Mouse (Mus musculus): ENCODE measurements at regions not wholly inside any gene's neighbourhood (a gene's known extent, or its start where the extent isn't known, plus 50 kb on each side); places are given as distances from the start of the nearest gene placed in this dataset.

- Histone ChIP-seq H3K79me2 (replicated peaks; ENCODE audit: control insufficient read depth, extremely low read depth, insufficient read depth, poor library complexity, severe bottlenecking) (no peaks in the 10 kb centered on the region), H3K4me2 (ENCODE audit: insufficient read depth, low read depth, poor library complexity, severe bottlenecking) (no peak overlapping the region), H3K9ac (ENCODE audit: insufficient read depth, low read depth) (no peak overlapping the region), H3K4me3 (replicated peaks in 1 of 3; ENCODE audit: low read depth in 2 of 3, low read length in 2 of 3, poor library complexity in 1 of 3) (no peak overlapping the region), H3K27me3 (replicated peaks) (no peaks in the 10 kb centered on the region), H3K9me3 (replicated peaks; ENCODE audit: low read length) (no peaks in the 10 kb centered on the region), H3K36me3 (replicated peaks in 1 of 2; ENCODE audit: control insufficient read depth in 1 of 2, insufficient read depth in 1 of 2, low read length in 1 of 2) (no peaks in the 10 kb centered on the region), H3K4me1 (ENCODE audit: control insufficient read depth in 1 of 2, insufficient read depth in 2 of 2) (peaks cover 5 to 7% of the 10 kb centered on the region in 2 experiments), H3K27ac (ENCODE audit: insufficient read depth, low read depth) (no peak overlapping the region)
- no peak for DNase-seq (ENCODE audit: extremely low read depth)
- TF ChIP-seq JUND (conservative IDR thresholded peaks at IDR 0.05; ENCODE audit: low read depth, low read length) (no peak), BHLHE40 (IDR thresholded peaks at IDR 0.05; ENCODE audit: low read depth, low read length) (no peak), GABPA (IDR thresholded peaks at IDR 0.05; ENCODE audit: insufficient replicate concordance, low read depth, low read length) (no peak), MXI1 (IDR thresholded peaks at IDR 0.05; ENCODE audit: low read depth, low read length) (no peak), UBTF (IDR thresholded peaks at IDR 0.05; ENCODE audit: low read depth, low read length) (no peak), EP300 (IDR thresholded peaks at IDR 0.05; ENCODE audit: low read length) (no peak), MAFK (IDR thresholded peaks at IDR 0.05; ENCODE audit: insufficient replicate concordance, low read length) (no peak), ZNF384 (IDR thresholded peaks at IDR 0.05; ENCODE audit: low read depth, low read length) (no peak), PAX5 (IDR thresholded peaks at IDR 0.05; ENCODE audit: low read length) (no peak), POLR2AphosphoS2 (IDR thresholded peaks at IDR 0.05; ENCODE audit: low read depth, low read length) (no peak), TBP (conservative IDR thresholded peaks at IDR 0.05; ENCODE audit: low read depth, low read length) (no peak), USF2 (conservative IDR thresholded peaks at IDR 0.05; ENCODE audit: low read depth, low read length) (no peak)
- dilution Hi-C loops (cut with MboI; ENCODE audit: extremely low pct_ligation_motif_present, extremely low pct_unique_long_range_greater_than_20kb, low sequenced_read_pairs): no loop called here
- in situ Hi-C loops (cut with MboI; ENCODE audit: low pct_ligation_motif_present, low pct_unique_long_range_greater_than_20kb, low sequenced_read_pairs): no loop called here
Measured at GRCm38 (mm10) chr3:21557963-21558441, 518.5 kb upstream of the Tbl1xr1 start.

- Histone ChIP-seq H3K27ac (ENCODE audit: insufficient read depth, low read depth) (no peak overlapping the region), H3K4me3 (replicated peaks in 1 of 3; ENCODE audit: low read depth in 2 of 3, low read length in 2 of 3, poor library complexity in 1 of 3) (no peak overlapping the region), H3K4me1 (ENCODE audit: control insufficient read depth in 1 of 2, insufficient read depth in 2 of 2) (peaks cover 8 to 26% of the 10 kb centered on the region in 2 experiments), H3K27me3 (replicated peaks) (no peaks in the 10 kb centered on the region), H3K9ac (ENCODE audit: insufficient read depth, low read depth) (no peak overlapping the region), H3K4me2 (ENCODE audit: insufficient read depth, low read depth, poor library complexity, severe bottlenecking) (peak overlapping the region; percentile 49; the same call in 1 of the 2 replicates), H3K36me3 (replicated peaks in 1 of 2; ENCODE audit: control insufficient read depth in 1 of 2, insufficient read depth in 1 of 2, low read length in 1 of 2) (no peaks in the 10 kb centered on the region), H3K9me3 (replicated peaks; ENCODE audit: low read length) (no peaks in the 10 kb centered on the region), H3K79me2 (replicated peaks; ENCODE audit: control insufficient read depth, extremely low read depth, insufficient read depth, poor library complexity, severe bottlenecking) (no peaks in the 10 kb centered on the region)
- peak; percentile 61 for DNase-seq (ENCODE audit: extremely low read depth)
- in situ Hi-C loops (cut with MboI; ENCODE audit: low pct_ligation_motif_present, low pct_unique_long_range_greater_than_20kb, low sequenced_read_pairs) (no loop called here), dilution Hi-C loops (cut with MboI; ENCODE audit: extremely low pct_ligation_motif_present, extremely low pct_unique_long_range_greater_than_20kb, low sequenced_read_pairs) (no loop called here)
- no peak for TF ChIP-seq NRF1 (IDR thresholded peaks at IDR 0.05; ENCODE audit: low read depth, low read length)
- TF ChIP-seq MYC (IDR thresholded peaks at IDR 0.05; ENCODE audit: low read depth, low read length): no peak
- TF ChIP-seq EP300 (IDR thresholded peaks at IDR 0.05; ENCODE audit: low read length): peak; percentile 87
- peak; percentile 44 for TF ChIP-seq ETS1 (conservative IDR thresholded peaks at IDR 0.05; ENCODE audit: low read depth, low read length)
- TF ChIP-seq E2F4 (IDR thresholded peaks at IDR 0.05; ENCODE audit: insufficient replicate concordance, low read depth, low read length): no peak
- no peak for TF ChIP-seq MAX (IDR thresholded peaks at IDR 0.05; ENCODE audit: low read length)
- no peak for TF ChIP-seq TCF12 (IDR thresholded peaks at IDR 0.05; ENCODE audit: low read depth, low read length)
- TF ChIP-seq UBTF (IDR thresholded peaks at IDR 0.05; ENCODE audit: low read depth, low read length): no peak
- no peak for TF ChIP-seq ELF1 (IDR thresholded peaks at IDR 0.05; ENCODE audit: low read depth, low read length)
- TF ChIP-seq BHLHE40 (IDR thresholded peaks at IDR 0.05; ENCODE audit: low read depth, low read length): peak; percentile 48
- no peak for TF ChIP-seq RCOR1 (conservative IDR thresholded peaks at IDR 0.05; ENCODE audit: low read depth, low read length)
- no peak for TF ChIP-seq ZKSCAN1 (IDR thresholded peaks at IDR 0.05; ENCODE audit: borderline replicate concordance, low read depth, low read length)
- TF ChIP-seq IRF4 (IDR thresholded peaks at IDR 0.05; ENCODE audit: low read depth, low read length): peak; percentile 52; the same call in 1 of the 2 replicates
- TF ChIP-seq PAX5 (IDR thresholded peaks at IDR 0.05; ENCODE audit: low read length): no peak
- TF ChIP-seq MEF2A (IDR thresholded peaks at IDR 0.05; ENCODE audit: borderline replicate concordance, low read depth, low read length): no peak
- TF ChIP-seq CTCF (conservative IDR thresholded peaks at IDR 0.05 in 1 of 2, IDR thresholded peaks at IDR 0.05 in 1 of 2; ENCODE audit: low read depth in 2 of 2, low read length in 2 of 2): no peak
- TF ChIP-seq JUND (conservative IDR thresholded peaks at IDR 0.05; ENCODE audit: low read depth, low read length): no peak; the same call in 1 of the 2 replicates
- TF ChIP-seq JUN (IDR thresholded peaks at IDR 0.05; ENCODE audit: insufficient read depth, low read depth, low read length): peak; percentile 34; the same call in 1 of the 2 replicates
Measured at GRCm38 (mm10) chr3:21562771-21563312, 513.6 kb upstream of the Tbl1xr1 start.

Data from CH12.LX (cell line).